Mouse (Mus musculus): Measurements from ENCODE around the gene Cdk2.

DNA sequence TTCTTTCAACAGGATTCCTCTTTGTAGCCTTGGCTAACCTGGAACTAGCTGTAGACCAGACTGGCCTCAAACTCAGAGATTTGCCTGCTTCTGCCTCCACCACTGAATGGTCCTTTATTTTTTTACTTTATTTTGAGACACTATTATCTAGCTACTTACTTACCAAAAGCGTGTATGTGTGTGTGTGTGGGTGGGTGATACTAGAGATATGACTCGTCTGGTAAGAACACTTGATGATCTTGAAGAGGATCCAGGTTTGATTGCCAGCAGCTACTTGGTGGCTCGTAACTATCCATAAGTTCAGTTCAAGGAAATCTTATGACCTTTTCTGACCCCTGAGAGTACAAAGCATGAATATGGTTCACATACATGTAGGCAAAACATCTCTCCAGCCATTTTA is 39.5 kb downstream of the Cdk2 start:
- TF ChIP-seq POLR2A (IDR thresholded peaks at IDR 0.05; ENCODE audit: insufficient read depth, low read depth, low read length) (no peak), CTCF (IDR thresholded peaks at IDR 0.05; ENCODE audit: insufficient read depth, low read depth, low read length) (no peak)
